Mouse (Mus musculus): Measurements from ENCODE around the gene Kif13a. TPM values are rescaled to one million over a fixed set of nuclear protein-coding genes. Genes with fewer than 3 reads are reported as not detected.
A peak's percentile ranks its signal among the peaks of the same experiment; 100 is the strongest.

Kif13a gene
- total and polyA plus RNA-seq, 3 experiments, result 1.2 to 1.7 TPM; not detected in 1

GRCm38 (mm10) chr13:46810098-46810497 is 119.6 kb downstream of the Kif13a start:
- Histone ChIP-seq H3K4me3 (ENCODE audit: control insufficient read depth in 1 of 2, insufficient read depth in 1 of 2, low read depth in 2 of 2, low read length in 2 of 2) (no peak overlapping the region), H3K79me2 (ENCODE audit: control insufficient read depth, insufficient read depth, low read length, poor library complexity) (no peaks in the 10 kb centered on the region), H3K9me3 (replicated peaks; ENCODE audit: insufficient read depth, low read length) (no peaks in the 10 kb centered on the region), H3K9ac (ENCODE audit: control insufficient read depth, low read depth, low read length, poor library complexity, severe bottlenecking) (no peak overlapping the region), H3K27ac (ENCODE audit: control insufficient read depth, low read depth, low read length) (no peak overlapping the region), H3K27me3 (ENCODE audit: control insufficient read depth in 1 of 2, insufficient read depth in 2 of 2, low read length in 2 of 2) (no peaks in the 10 kb centered on the region), H3K4me1 (ENCODE audit: control insufficient read depth in 1 of 2, insufficient read depth in 2 of 2, low read length in 2 of 2) (peaks cover 0 to 11% of the 10 kb centered on the region in 2 experiments; a peak in 2 of 4 replicates), H3K36me3 (ENCODE audit: control insufficient read depth in 1 of 2, insufficient read depth in 2 of 2, low read length in 2 of 2) (peaks cover 0 to 8% of the 10 kb centered on the region in 2 experiments; a peak in 2 of 4 replicates)
- DNase-seq (ENCODE audit: low read depth, low spot score), result peak; percentile 72
- TF ChIP-seq KAT2A (conservative IDR thresholded peaks at IDR 0.05; ENCODE audit: low read depth, low read length) (no peak), SIN3A (IDR thresholded peaks at IDR 0.05; ENCODE audit: low read length) (no peak), UBTF (IDR thresholded peaks at IDR 0.05; ENCODE audit: borderline replicate concordance, insufficient read depth, low read depth, low read length) (no peak), SMC3 (IDR thresholded peaks at IDR 0.05; ENCODE audit: low read depth, low read length) (peak; percentile 54), CTCF (IDR thresholded peaks at IDR 0.05 in 2 of 3, conservative IDR thresholded peaks at IDR 0.05 in 1 of 3; ENCODE audit: control insufficient read depth in 1 of 3, insufficient read depth in 1 of 3, low read depth in 2 of 3, low read length in 3 of 3, poor library complexity in 1 of 3, severe bottlenecking in 1 of 3) (peak; percentile 30 to 65 (median 46); a peak in 5 of 6 replicates), POLR2AphosphoS2 (IDR thresholded peaks at IDR 0.05; ENCODE audit: low read length) (no peak), NRF1 (IDR thresholded peaks at IDR 0.05; ENCODE audit: insufficient read depth, low read depth, low read length, poor library complexity, severe bottlenecking) (no peak), GABPA (IDR thresholded peaks at IDR 0.05; ENCODE audit: low read depth, low read length) (no peak), TCF12 (IDR thresholded peaks at IDR 0.05; ENCODE audit: low read depth, low read length) (no peak), TAL1 (IDR thresholded peaks at IDR 0.05; ENCODE audit: low read length) (no peak), USF2 (IDR thresholded peaks at IDR 0.05; ENCODE audit: borderline replicate concordance in 1 of 2, insufficient read depth in 1 of 2, low read depth in 1 of 2, low read length in 2 of 2) (no peak), EP300 (IDR thresholded peaks at IDR 0.05; ENCODE audit: low read depth in 1 of 2, low read length in 2 of 2) (no peak), RAD21 (IDR thresholded peaks at IDR 0.05; ENCODE audit: low read depth, low read length) (peak; percentile 64), ZNF384 (IDR thresholded peaks at IDR 0.05; ENCODE audit: low read depth, low read length) (no peak), MYC (IDR thresholded peaks at IDR 0.05; ENCODE audit: low read depth, low read length) (no peak), BHLHE40 (IDR thresholded peaks at IDR 0.05; ENCODE audit: borderline replicate concordance, low read depth, low read length) (no peak), ZKSCAN1 (IDR thresholded peaks at IDR 0.05; ENCODE audit: low read depth, low read length) (no peak)

DNA sequence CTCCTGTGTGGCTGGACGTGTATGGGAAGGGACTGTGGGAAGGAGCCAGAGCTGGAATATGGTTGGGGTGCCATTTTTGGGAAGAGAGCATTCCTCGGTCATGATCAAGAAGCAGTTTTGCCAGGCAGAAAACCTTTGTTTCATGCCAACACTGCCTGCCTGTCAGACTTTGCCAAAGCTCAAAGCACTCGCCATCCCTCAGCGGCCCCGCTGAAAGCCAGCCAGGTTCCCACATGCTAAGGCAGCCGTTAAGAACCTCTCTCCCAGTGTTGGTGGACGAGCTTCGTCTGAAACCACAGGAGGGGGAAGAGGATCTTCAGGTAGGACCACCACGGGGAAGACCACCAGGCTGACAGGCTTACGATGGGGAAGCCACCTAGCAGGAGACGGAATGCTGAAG is 121.8 kb downstream of the Kif13a start:
- peaks cover 0 to 8% of the 10 kb centered on the region in 2 experiments; a peak in 2 of 4 replicates for H3K36me3 ChIP-seq (ENCODE audit: control insufficient read depth in 1 of 2, insufficient read depth in 2 of 2, low read length in 2 of 2)
- no peak for DNase-seq (ENCODE audit: low read depth, low spot score)
- no peak overlapping the region for H3K27ac ChIP-seq (ENCODE audit: control insufficient read depth, low read depth, low read length)
- H3K4me3 ChIP-seq (ENCODE audit: control insufficient read depth in 1 of 2, insufficient read depth in 1 of 2, low read depth in 2 of 2, low read length in 2 of 2), result no peak overlapping the region
- TF ChIP-seq TBP (IDR thresholded peaks at IDR 0.05; ENCODE audit: low read depth, low read length), result no peak
- no peak for TF ChIP-seq SMC3 (IDR thresholded peaks at IDR 0.05; ENCODE audit: low read depth, low read length)
- TF ChIP-seq MAFK (IDR thresholded peaks at IDR 0.05; ENCODE audit: borderline replicate concordance, low read depth, low read length), result no peak
- no peak for TF ChIP-seq POLR2AphosphoS5 (IDR thresholded peaks at IDR 0.05; ENCODE audit: borderline replicate concordance, low read depth, low read length)
- TF ChIP-seq E2F4 (IDR thresholded peaks at IDR 0.05; ENCODE audit: borderline replicate concordance, low read depth, low read length), result no peak
- no peak for TF ChIP-seq TAL1 (IDR thresholded peaks at IDR 0.05; ENCODE audit: low read length)
- no peak for TF ChIP-seq POLR2AphosphoS2 (IDR thresholded peaks at IDR 0.05; ENCODE audit: low read length)
- TF ChIP-seq MYB (IDR thresholded peaks at IDR 0.05; ENCODE audit: low read depth, low read length), result no peak
- TF ChIP-seq GATA1 (IDR thresholded peaks at IDR 0.05; ENCODE audit: low read depth, low read length), result no peak
- no peak for TF ChIP-seq ZNF384 (IDR thresholded peaks at IDR 0.05; ENCODE audit: low read depth, low read length)
- TF ChIP-seq MXI1 (IDR thresholded peaks at IDR 0.05; ENCODE audit: low read depth, low read length), result no peak
- no peak for TF ChIP-seq CTCF (IDR thresholded peaks at IDR 0.05 in 2 of 3, conservative IDR thresholded peaks at IDR 0.05 in 1 of 3; ENCODE audit: control insufficient read depth in 1 of 3, insufficient read depth in 1 of 3, low read depth in 2 of 3, low read length in 3 of 3, poor library complexity in 1 of 3, severe bottlenecking in 1 of 3)
- TF ChIP-seq USF1 (IDR thresholded peaks at IDR 0.05; ENCODE audit: low read depth, low read length), result no peak
- TF ChIP-seq HCFC1 (IDR thresholded peaks at IDR 0.05; ENCODE audit: low read depth, low read length), result no peak
- TF ChIP-seq ELF1 (IDR thresholded peaks at IDR 0.05; ENCODE audit: low read depth, low read length), result no peak
- TF ChIP-seq UBTF (IDR thresholded peaks at IDR 0.05; ENCODE audit: borderline replicate concordance, insufficient read depth, low read depth, low read length), result no peak
- no peak for TF ChIP-seq NRF1 (IDR thresholded peaks at IDR 0.05; ENCODE audit: insufficient read depth, low read depth, low read length, poor library complexity, severe bottlenecking)
- TF ChIP-seq NELFE (IDR thresholded peaks at IDR 0.05; ENCODE audit: low read depth, low read length), result no peak
- no peaks in the 10 kb centered on the region for H3K9me3 ChIP-seq (replicated peaks; ENCODE audit: insufficient read depth, low read length)
- H3K4me1 ChIP-seq (ENCODE audit: control insufficient read depth in 1 of 2, insufficient read depth in 2 of 2, low read length in 2 of 2), result peaks cover 0 to 11% of the 10 kb centered on the region in 2 experiments; a peak in 2 of 4 replicates
- H3K79me2 ChIP-seq (ENCODE audit: control insufficient read depth, insufficient read depth, low read length, poor library complexity), result no peaks in the 10 kb centered on the region
- no peak overlapping the region for H3K9ac ChIP-seq (ENCODE audit: control insufficient read depth, low read depth, low read length, poor library complexity, severe bottlenecking)
- no peaks in the 10 kb centered on the region for H3K27me3 ChIP-seq (ENCODE audit: control insufficient read depth in 1 of 2, insufficient read depth in 2 of 2, low read length in 2 of 2)

Data from MEL (cell line).